Mouse (Mus musculus) retina, postnatal 1 day (tissue): ENCODE data around the gene Cep152.
A peak's percentile ranks its signal among the peaks of the same experiment; 100 is the strongest.

ENCODE experiments used
- DNase-seq: peaks from one replicate; pipeline ENCODE4 v3.0.0-alpha.2; 2012

The Cep152 gene

DNA sequence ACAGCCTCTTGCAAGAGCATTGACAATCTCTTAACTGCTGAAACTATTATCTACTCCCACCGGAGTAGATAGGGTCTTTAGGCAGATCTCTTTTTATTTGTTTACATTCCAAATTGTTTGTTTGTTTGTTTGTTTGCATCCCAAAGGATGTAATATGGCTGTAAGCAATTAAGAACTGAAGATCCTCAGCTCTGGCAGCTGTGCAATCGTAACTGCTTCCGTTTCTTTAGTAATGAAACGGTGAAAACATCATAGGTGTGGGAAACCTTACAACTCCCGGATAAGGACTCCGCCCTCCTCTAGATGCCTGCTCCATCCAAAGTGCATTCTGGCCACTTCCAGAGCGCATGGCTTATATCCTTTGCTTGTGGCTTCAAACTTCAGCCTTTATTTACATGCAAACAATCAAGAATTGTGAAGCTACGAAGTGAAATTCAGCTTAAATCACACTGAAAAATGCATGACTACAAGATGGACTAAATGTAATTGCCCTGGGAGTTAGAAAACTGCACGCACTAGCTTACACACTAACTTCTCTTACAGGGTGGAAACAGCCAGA is 707 bp downstream of the Cep152 start:
- DNase-seq = no peak

DNA sequence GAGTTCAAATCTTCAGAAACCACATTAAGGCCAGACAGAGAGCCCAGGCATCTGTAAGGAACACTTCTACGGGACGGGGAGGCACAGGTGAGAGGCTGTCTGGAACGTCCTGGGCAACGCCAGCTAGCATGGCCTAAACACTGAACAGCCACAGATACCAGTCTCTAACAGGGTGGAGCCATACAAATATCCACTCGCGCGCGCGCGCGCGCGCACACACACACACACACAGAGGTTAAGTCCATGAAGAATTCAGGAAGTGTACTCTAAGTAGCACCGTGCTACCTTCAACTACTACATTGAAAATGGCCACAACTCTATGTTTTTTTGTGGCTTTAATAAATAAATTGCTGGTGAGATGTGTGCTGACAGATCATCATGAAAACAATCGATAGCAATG is 1.7 kb downstream of the Cep152 start:
- no peak for DNase-seq

DNA sequence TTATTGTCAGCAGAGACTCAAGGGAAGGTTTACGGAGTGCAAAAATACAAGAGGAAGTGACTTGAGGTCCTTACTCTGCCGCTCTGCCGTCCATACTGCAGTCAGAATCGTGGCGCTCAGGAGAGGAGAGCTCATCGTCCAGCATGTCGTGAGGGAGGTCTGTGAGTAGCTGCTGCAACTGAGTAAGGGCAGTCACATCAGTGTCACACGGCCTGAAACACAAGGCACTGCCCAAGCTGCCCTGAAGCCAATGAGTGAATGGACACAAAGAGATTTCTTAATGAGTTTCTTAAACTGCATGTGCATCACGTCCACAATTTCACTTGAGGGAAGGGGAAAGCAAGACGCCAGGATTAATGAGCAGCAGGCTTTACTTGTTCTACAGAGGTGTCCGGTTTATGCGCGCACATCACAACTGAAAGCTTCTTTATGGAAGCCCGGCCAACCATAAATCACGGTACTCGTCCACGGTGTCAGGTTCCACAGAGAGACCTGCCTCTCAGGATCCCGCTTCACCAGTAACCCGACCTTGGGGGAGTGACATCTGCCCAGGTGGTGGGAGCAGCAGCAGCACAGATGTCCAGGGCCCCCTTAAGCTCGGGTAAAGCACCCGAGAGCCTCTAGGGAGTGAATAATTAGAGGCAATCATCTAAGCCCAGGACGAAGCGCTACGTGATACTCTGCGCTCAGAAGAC is 4.6 kb downstream of the Cep152 start:
- peak; percentile 65 for DNase-seq

DNA sequence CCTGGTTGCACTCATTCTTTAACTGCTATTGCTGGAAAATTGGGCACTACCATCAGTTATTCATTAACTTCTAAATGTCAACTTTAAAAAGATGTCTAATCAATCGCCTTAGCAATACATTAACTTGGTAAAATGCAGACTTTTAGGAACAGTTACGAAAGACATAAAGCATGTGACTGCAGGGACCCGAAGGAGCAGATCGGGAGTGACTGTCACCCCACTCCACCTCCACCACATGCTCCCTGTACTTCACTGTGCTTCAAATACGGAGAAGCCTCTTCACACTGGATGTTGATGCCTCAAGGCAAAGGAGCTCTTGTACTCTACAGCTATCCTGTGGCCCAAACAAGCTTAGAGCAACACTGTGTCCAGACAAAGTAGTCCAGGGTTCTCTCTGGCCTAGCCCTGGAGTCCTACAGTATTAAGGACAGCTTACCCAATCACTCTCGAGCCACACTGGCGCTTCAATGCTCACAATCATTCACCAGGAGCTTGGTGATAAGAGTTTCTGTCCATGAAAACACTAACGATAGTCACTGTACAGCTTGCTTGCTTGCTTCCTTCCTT is 9.0 kb downstream of the Cep152 start:
- DNase-seq = no peak

DNA sequence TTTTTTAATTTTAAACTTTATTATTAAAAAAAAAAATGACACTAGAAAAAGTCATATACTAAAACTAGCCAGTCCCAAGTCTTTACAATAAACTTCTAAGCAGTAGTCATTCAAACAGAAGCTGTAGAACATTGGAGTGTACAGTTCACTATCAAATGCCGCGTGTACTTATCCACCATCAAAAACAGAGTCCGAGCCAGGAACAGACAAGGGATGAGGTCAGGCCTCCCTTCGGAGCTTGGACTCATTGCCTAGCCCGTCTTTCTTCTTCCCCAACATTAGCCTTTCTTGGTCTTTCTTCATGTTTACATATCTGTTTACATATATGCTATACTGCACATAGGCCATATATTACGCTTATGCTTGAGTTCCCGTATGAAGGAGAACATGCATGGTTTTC is 9.5 kb downstream of the Cep152 start:
- no peak for DNase-seq

DNA sequence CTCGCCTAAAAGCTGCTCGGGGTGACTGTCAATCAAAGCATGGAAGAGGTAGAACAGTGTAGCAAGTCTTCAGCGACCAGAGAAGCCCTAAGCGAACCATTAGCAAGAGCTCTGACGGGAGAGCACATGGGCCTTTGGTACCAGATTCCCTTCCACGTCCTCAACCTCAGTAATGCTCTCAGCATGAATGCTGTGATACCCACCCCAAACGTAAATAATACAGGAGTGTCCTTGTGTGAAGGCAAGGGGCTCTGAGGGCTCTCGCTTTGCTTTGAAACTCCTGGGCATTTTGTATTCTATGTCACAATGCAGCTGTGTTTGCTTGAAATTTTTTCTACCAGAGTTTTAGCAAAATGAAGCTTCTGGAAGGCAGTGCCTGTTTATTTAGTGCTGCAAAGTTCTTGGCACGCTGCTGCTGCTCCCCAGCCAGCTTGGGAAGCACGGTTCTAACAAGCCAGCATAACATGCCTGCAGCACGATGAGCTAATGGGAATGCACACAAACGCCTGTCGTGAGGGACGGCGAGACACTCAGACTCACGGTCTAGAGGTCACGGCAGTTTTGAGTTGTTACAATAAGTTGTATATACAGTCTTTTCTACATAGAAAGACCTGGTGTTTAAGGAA is 18.6 kb downstream of the Cep152 start:
- DNase-seq = no peak

DNA sequence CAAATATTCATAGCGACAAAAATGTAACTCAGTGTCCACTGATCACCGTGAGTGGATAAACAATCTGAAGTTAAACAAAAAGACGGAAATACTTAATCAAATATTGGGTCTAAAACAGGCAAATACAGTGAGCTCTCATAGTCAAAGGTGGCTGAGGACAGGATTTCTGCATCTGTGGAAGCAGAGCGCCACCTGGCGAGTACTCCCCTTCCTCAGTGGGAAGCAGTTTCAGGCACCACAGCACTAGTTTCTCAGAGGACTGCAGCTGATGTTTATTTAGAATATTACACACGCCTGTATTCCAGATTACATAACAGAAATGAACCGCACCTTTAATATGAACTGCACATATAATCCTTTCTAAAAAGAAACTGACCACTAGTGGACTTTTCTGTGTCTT is 20.3 kb downstream of the Cep152 start:
- DNase-seq = peak; percentile 46

DNA sequence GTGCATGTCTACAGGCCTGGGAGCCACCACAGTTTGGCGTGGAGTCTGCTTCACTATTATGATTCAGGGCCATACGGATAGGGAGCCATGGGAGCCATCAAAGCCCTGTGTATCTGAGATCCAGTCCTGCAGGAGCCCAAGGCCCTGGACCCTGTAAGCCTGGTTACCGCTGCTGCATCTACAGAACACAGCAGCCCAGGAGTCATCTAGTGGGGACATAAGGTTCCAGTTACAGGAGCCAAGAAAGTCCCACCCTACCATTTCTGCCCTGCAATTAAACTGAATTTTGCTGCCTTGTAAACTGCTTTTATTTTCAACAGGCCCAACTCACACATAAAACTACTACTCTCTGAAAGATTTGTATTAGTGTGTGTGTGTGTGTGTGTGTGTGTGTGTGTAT is 21.9 kb downstream of the Cep152 start:
- no peak for DNase-seq

DNA sequence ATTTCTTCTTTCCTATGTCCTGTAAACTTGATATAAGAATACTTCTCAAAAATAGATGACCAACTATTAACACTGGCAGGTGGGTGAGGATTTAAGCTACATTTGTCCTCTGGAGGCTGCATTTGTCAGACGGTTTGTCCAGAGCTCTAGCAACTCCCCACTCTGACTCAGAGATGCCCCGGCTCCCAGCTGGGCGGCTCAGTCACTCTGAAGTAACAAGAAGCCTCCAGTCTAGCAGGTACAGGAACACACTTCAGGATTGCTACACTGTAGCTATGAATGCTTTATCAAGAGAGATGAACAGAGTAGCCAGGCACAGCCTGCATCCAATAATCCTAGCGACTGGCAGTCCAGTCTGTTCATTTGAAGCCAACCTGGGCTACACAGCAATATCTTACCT is 26.0 kb downstream of the Cep152 start:
- no peak for DNase-seq

DNA sequence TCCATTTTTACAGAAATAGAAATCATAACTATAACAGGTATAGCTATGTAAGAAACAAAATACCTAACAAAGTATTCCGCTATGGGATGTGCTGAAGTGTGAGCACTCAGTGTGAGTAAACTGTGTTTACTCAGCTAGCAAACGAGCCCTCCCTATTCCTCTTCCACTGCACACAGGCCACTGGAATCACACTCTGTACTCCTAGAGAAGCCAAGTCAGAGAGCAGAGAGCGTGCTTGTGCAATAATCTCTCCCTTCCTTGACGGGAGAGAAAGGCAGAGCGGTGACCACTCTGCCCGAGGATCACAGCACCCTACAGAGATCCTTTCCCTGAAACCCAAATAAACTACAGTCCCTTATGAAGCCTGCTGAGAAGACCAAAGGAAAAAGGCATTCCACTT is 26.7 kb downstream of the Cep152 start:
- DNase-seq = no peak

DNA sequence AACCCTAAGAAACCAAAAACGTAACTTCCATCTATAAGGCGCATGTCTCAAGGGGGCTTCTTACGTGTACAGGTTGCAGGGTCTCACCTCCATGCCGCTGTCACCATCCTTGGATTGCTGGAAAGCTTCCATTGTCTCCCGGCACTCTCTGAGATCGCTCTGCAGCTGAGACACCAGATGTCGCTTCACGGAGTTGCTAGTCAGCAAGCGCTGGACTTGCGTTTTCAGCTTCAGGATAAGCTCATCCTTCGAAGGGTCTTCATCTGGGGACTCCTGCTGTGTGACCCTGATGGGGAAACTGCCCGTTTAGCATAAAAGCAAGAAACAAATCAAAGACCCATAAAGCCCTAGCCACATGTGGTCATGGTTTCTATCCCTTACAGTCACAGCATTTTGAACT is 30.1 kb downstream of the Cep152 start:
- DNase-seq = no peak

DNA sequence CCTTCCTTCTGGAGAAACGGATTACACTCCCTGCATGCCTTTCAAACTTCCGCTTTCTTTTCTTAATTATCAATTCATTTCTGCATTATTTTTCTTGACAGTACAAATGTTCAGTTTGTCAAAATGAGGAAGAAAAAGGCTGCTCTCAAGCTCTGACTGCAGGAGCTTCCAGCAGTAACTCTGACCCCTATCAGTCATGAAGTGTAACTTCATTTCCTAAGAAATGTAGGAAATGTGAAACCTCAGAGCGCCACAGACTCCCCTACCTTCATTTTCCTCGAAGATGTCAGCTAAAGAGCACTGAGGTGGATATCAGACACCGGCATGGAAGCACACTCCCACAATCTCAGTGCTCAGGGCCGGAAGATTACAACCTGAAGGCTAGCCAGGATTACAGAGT is 30.8 kb downstream of the Cep152 start:
- no peak for DNase-seq

DNA sequence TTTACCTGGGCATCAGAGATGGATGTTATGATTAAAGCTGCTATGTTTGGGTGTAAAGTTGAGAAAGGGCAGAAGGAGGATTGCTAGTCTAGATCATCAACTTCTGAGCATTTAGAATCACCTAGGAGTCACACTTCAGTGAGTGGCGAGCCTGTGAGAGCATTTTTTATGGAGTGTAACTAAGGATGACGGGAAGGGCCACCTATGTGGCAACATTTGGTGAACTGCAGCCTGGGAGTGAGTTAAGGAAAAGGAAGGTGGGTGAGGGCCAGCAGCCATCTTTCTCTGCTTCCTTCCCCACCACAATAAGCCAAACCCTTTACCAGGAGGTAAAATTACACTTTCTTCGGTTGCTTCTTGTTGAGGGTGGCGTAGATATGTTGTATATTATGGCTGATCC is 33.0 kb downstream of the Cep152 start:
- DNase-seq = no peak

DNA sequence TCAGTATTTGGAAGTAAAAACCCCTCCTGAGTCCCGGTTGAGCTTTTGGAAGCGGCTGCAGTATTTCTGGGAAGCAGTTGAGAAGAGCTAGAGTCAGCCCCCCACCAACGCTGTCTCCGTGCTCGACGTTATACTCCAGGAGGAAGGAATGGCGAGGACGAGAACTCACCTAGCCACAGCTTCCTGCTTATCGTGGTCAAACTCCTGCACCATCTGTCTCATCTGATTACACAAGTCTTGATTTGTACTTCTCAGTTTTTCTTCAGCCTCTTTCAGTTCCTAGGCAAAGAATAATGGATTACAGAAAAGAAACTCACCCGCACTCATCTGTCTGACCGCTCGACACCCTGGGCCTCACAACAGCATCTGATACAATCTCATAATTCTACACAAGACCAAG is 35.6 kb downstream of the Cep152 start:
- no peak for DNase-seq

DNA sequence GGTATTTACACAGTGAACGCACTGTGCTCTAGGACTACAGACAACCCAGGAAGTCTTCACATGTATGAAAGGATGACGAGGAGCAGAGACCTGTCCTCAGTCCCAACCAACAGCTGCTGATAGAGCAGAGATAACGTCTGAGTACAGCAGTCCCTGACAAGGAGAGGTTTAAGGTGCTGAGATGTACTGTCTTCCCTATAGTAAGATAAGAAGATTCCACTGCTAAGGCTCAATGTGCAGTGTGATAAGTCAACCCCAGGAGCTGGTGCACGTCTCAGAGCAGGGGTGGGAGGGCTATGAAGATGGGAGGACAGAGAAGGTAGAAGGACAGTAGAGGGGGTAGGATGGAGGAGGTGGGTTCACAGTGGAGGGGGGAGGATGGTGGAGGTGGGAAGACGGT is 43.8 kb downstream of the Cep152 start:
- no peak for DNase-seq

DNA sequence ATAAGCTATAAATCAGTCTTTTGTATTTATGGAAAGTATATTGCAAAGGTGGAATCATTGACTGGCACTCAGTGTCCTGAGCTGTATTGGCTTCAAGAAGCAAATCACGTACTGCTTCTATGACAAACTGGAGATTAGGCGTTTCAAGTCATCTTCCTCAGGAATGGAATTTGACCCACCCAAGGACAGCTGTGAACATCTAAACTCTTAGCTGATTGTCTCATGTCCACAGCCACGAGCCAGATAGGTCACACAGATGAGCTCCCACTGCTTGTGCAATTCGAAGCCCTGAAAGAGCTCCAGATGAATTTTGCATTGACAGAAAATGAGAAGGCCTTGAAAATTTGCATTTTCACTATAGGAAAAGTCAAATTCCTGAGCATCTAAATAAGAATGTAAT is 47.2 kb downstream of the Cep152 start:
- no peak for DNase-seq

DNA sequence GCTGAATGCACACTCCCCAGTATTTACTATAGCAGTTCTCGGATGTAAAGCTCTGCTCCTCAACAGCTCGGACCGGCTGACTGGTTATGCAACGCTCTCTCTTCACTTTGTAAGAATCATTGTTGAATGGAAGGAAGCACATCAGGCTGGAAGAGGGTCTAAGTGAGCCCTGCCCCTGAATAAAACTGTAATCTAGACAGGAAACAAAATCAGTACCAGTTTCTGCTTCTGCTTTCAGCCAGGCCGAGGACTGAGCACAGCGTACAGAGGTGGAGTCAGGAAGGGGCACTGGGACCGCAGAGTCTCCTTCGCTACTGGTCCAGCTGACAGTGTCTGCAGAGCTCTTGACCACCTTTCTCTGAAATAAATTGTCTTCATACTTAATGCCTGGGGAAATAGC is 48.4 kb downstream of the Cep152 start:
- no peak for DNase-seq

DNA sequence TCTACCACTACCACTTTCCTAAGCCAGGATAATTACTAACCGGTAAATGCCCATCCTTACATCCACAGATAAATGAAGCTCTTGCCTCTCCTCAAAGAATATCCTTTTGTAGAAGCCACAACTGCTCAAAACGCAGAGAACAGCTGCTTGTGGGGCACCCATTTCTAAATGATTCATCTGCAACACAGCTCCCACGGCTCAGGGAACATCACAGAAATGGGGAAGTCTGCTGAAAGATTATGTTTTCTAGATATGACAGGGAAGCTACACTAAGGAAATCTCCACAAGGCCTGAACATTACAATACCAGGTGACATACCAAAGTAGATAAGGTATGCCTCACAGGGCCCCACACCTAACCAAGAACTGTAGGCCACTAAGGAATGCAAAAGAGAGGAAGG is 49.1 kb downstream of the Cep152 start:
- DNase-seq = no peak

DNA sequence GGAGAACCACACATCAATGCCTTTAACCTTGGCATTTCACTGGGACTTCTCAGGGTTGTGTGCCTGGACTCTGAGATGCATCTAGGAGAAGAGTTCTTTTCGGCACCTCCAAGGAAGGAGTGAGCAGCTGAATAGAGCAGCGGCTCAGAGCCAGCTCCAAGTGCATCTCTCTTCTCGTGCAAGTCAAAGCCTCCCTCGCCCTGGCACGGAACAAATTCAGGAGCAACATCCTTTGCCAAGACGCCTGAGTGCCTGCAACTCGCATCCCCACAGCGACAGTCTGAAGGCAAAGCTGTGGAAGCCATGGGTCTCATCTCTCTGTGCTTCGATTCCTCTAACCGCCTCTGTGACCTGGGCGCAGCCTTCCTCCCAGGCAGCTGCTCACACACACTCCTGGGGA is 61.0 kb downstream of the Cep152 start:
- DNase-seq = no peak

DNA sequence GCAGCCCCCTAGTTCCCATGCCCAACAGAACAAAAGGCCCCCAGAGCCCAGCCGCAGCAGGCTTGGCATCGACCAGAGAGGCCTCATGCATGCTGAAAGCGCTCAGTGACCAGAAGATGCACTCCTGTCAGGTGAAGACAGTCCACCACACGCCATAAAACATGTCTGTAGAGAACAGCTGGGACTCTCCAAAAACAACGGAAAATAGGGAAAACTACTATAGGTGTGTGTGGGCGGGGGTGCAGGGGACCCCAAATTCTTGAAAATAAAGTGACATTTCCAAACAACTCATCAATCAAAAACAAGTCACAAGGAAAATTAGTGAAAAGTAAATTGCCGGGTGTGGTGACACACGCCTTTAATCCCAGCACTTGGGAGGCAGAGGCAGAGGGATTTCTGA is 62.5 kb downstream of the Cep152 start:
- DNase-seq = no peak

DNA sequence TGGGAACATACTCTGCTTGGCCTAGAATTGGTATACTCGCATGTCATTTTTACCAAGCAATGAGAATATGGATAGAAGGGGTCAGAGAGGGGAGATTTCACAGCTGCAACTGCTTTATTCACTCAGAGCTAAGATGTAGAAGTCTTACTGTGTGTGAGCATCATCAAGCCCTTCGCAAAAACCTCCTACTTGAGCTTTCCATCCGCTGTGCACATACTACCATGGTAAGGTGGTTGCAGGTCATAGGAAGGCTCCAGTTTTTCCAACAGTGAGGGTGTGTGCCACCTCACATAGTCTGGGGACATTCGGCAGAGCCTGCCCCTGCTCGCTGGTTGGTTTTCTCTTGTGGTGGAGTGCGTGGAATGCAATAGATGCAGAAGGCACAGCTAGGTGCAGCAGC is 64.9 kb downstream of the Cep152 start:
- no peak for DNase-seq

DNA sequence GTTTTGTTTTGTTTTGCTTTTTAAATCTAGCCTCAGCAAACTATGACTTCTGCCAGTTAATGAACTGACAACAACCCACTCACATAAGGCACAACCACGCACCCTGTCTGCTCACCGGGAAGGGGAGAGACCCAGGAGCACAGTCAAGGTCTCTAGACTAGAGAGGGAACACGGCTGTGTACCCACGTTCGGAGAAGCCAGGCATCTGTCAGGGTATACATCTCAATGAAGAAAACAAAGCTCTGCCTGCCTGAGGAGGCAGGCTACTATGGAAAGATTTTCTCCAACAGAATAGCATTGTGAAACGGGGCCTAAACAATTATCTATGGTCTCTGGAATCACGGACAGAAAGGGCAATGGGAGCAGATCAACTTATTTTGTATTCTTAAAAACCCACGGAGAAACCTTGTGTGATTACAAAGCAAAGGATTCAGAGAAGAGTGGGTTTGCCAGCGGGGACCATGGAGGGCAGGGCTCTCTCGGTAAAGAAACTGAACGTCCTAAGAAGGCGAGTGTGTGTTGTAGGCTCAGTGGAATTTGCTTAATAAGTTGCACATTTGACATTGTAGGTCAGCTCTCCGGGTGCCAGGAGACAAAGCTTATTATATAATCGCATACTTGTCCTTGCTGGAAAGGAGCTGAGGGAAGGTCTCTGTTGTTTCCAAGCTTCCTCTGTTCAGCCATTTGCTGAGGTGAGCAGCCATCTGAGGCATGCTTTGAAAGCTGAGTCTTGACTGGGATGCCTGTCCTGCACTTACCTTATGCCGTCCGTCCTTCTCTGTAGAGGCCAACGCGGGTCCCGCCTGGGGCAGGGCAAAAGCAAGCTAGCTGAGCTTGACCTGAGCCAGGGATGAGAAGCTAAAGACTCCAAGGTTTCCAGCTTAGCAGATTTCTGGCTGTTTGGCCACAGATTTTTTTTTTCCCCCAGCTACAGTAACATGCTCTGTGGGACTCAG is 66.0 kb downstream of the Cep152 start:
- peak; percentile 20 for DNase-seq

DNA sequence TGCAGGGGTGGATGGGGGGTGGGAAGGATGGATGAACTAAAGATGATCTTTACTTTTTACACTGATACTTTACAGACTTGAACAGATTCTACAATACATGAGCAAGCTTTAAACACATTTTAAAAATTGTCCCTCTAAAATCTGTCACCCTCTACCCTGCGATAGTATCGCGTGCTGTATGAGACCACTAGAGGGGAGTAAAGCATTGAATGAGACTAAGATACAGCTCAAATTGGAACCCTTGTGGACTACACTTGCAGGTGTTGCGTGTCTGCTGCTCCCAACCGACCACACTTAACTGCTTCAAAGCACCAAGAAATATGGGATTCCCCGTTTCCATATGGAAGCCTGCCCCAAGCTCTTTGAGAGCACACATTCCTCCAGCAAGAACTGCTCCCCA is 69.1 kb downstream of the Cep152 start:
- DNase-seq = no peak
